26 mouse cellular contexts compared by ENCODE assay signal in genomic region chr15:80607970-80608369, GRCm38 (mm10). TPM values are rescaled to one million over a fixed set of nuclear protein-coding genes. Genes with fewer than 3 reads are reported as not detected.
"Had no signal": no experiment of that assay in that cellular context is flagged by ENCODE, and none has a peak within 500 bp of the region (broad histone marks: within the 10 kb centered on the region; RNA-seq: fewer than 3 reads in every experiment).

No protein-coding gene starts in this region.

- H3K9me3 ChIP-seq: kidney, embryonic 15.5 days; liver, embryonic 13.5 days had no signal

- H3K27me3 ChIP-seq: kidney, embryonic 15.5 days; limb, embryonic 12.5 days had no signal

- DNase-seq: kidney, postnatal 10 days; kidney, postnatal 36 days; layer of hippocampus, postnatal 36 days; liver, embryonic 13.5 days; lung, adult 2 months; lung, postnatal 14 days; lung, postnatal 4 days; midbrain, embryonic 14.5 days had no signal

- H3K4me2 ChIP-seq: kidney, embryonic 15.5 days; limb, embryonic 12.5 days; liver, embryonic 13.5 days; midbrain, embryonic 11.5 days had no signal

- ATAC-seq: intestine, postnatal 0 days had no signal

- H3K27ac ChIP-seq: kidney, embryonic 15.5 days; left cerebral cortex, adult 2 months; limb, embryonic 12.5 days; liver, embryonic 13.5 days; stomach, postnatal 0 days had no signal

- H3K4me3 ChIP-seq: kidney, embryonic 15.5 days; left cerebral cortex, adult 2 months; limb, embryonic 12.5 days; liver, embryonic 13.5 days had no signal

- H3K36me3 ChIP-seq: kidney, embryonic 15.5 days; limb, embryonic 12.5 days; liver, embryonic 13.5 days had no signal

- H3K9ac ChIP-seq: kidney, embryonic 15.5 days; limb, embryonic 12.5 days; liver, embryonic 13.5 days had no signal

RNA-seq across cellular contexts. Expression of gene Enthd1, which starts 43.0 kb away (rescaled TPM):
- total RNA-seq: layer of hippocampus, adult 8-10 months; layer of hippocampus, postnatal 10 days; layer of hippocampus, postnatal 36 days; left cerebral cortex, adult 2 months; left cerebral cortex, postnatal 36 days; liver, adult 2 months; megakaryocyte progenitor cell, adult 5-6 weeks; megakaryocyte-erythroid progenitor cell, adult 5-6 weeks; midbrain, postnatal 0 days had no signal
- polyA plus RNA-seq: intestine, postnatal 0 days; kidney, embryonic 15.5 days; limb, embryonic 12.5 days; liver, adult 2 months; liver, embryonic 13.5 days; liver, embryonic 16.5 days; lung, adult 2 months; lung, embryonic 16.5 days; midbrain, embryonic 11.5 days; midbrain, embryonic 14.5 days; midbrain, postnatal 0 days; neural tube, embryonic 11.5 days; neural tube, embryonic 14.5 days; stomach, embryonic 14.5 days; stomach, postnatal 0 days had no signal
